Mouse (Mus musculus): ENCODE measurements around the gene Pdk1.

The Pdk1 gene

GRCm38 (mm10) chr2:71872801-71873443 is at the start of gene Pdk1:
Gene Pdk1, plus strand, starts transcription at chr2:71873224.
- peak; percentile 98 for DNase-seq (ENCODE audit: extremely low spot score)

DNA sequence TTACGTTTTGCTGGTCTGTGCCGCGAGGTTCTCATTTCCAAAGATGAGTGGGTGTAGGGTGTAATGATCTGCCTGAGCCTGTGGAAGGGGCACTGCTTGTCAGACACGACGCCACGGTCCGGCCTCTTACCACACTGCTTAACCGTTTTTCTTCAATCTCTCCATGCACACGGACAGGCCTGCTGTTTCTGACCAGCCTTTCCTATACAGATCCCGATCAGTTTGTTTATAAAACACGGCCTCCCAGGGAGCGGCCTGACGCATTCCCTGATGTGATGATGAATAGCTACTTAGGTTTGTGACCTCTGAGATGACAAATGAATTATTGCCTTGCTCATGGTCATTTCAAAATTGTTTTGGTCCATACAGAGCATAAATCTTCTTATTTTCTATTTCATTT is 48.9 kb upstream of the Pdk1 start:
- no peak for DNase-seq (ENCODE audit: extremely low spot score)

- no peak for DNase-seq (ENCODE audit: extremely low spot score)
These were observed 45.3 kb upstream of the Pdk1 start for GRCm38 (mm10) chr2:71827711-71828110.

- DNase-seq (ENCODE audit: extremely low spot score): no peak
These were observed 44.1 kb upstream of the Pdk1 start for GRCm38 (mm10) chr2:71828928-71829327.

GRCm38 (mm10) chr2:71833626-71834025 is 39.4 kb upstream of the Pdk1 start:
- DNase-seq (ENCODE audit: extremely low spot score): no peak

- DNase-seq (ENCODE audit: extremely low spot score): no peak
These were observed 38.7 kb upstream of the Pdk1 start for GRCm38 (mm10) chr2:71834371-71834770.

GRCm38 (mm10) chr2:71835556-71835955 is 37.5 kb upstream of the Pdk1 start:
- no peak for DNase-seq (ENCODE audit: extremely low spot score)

DNA sequence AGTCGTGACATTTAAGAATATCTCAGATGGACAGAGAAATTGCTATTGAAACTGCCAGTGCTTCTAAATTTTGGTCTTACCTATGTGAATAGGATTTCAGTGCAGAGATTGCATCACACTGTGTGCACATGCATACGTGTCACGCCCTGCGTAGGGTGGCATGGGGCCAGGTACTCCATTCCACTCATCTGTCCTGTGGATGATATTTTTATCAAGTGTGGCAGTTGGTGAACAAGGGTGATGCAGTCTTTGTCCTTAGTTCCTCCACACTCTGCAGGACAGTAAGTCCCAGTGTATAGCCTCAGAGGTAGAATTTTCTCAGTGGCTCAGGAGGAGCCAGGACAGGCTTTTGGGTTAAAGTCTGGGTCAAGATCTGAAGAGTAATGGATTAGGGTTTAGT is 36.8 kb upstream of the Pdk1 start:
- DNase-seq (ENCODE audit: extremely low spot score): no peak

- DNase-seq (ENCODE audit: extremely low spot score): no peak
These were observed 35.8 kb upstream of the Pdk1 start for GRCm38 (mm10) chr2:71837261-71837660.

DNA sequence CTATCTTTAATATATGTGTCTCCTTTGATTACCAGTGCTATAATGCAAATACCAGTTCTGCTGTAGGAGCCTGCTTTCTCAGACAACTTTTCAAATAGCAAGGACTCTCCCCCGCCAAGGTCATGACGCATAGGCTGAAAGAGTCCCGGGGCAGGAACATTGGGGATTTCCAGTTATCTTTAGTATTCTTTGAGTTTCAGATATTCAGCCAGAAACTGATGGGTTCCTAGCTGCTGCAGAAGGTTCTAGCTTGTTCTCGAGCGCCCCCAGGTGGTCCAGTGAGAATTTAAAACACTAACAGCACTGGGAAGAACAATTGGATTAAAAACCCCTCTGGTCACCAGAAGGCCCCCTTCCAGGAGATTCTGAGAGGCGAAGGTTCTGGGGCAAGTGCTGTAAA is 35.2 kb upstream of the Pdk1 start:
- peak; percentile 66 for DNase-seq (ENCODE audit: extremely low spot score)

GRCm38 (mm10) chr2:71843316-71843715 is 29.7 kb upstream of the Pdk1 start:
- no peak for DNase-seq (ENCODE audit: extremely low spot score)

GRCm38 (mm10) chr2:71844906-71845305 is 28.1 kb upstream of the Pdk1 start:
- DNase-seq (ENCODE audit: extremely low spot score): no peak

- peak; percentile 38 for DNase-seq (ENCODE audit: extremely low spot score)
These were observed 20.9 kb upstream of the Pdk1 start for GRCm38 (mm10) chr2:71852161-71852560.

- no peak for DNase-seq (ENCODE audit: extremely low spot score)
These were observed 17.9 kb upstream of the Pdk1 start for GRCm38 (mm10) chr2:71855076-71855475.

DNA sequence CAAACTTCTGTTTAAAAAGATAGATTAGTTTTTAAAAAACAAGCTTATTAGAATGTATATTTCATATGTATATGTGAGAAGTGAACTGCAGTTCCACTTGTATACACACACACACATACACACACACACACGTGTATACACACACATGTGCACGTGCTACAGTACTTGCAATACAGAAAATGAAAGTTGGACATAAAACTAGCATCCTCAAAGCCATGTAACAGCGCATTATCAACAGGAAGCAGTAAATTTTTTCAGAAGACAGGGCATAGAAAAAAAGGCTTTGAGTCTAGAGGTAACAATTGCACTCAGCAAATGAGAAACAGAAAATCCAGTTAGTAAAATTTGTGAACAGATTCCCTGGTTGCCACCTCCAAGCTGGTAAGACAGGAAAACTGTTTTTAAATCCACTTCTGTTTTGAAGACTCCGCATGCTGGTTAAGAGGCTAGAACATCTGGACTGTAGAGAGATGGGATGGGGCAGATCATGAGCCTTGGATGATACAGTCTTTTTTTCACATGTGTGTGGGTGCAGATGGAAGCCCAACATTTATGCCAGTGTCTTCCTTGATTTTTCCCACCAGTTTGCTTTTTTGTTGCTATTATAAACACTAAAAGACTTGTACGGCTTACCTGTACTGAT is 9.4 kb upstream of the Pdk1 start:
- no peak for DNase-seq (ENCODE audit: extremely low spot score)

DNA sequence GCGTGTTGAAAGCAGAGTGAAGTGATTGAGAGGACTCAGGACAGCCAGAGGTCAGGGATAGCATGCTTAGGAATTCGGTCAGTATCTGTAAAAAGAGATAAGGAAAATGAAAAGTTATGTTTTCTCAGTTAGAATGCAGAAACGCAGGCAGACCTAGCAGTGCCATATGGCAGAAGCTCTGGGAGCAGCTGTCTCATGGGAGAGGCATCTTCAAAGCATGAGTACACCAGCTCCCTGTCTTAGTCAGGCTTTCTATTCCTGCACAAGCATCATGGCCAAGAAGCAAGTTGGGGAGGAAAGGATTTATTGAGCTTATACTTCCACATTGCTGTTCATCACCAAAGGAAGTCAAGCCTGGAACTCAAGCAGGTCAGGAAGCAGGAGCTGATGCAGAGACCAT is 8.0 kb upstream of the Pdk1 start:
- no peak for DNase-seq (ENCODE audit: extremely low spot score)

DNA sequence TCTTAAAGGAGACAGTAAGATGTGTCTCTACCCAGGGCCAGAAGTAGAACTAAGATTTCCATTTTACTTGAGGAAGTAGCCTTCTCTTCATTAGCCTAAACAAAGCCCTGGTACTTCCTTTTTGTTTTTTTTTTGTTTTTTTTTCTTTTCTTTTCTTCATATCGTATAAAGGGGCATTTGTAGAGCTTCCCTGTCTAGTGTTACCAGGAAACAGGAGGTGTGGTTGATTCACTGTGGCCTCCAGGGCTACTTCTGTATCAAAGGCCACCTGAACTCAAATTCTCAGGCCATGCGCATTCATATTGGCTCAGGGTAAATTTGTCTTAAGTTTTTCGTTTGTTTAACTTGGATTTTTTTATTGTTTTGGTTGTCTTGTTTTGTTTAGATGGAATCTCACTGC is 7.1 kb upstream of the Pdk1 start:
- no peak for DNase-seq (ENCODE audit: extremely low spot score)

DNA sequence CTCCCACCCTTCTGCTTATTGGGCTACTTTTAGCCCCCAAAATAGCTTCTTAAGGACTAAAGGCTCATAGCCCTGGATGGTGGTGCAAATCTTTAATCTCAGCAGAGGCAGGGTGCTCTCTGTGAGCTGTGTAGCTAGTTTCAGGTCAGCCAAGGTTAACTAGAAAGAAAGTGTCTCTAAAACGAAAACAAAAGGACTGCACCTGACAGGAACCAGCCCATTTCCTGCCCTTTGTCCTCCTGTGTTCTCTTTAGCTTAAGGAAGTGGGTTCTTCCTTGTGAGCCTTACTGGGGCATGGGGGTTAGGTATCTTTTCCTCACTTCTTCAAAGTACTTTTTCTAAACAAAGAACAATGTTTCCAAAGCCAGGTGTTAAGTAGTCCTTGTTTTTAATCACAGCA is 6.5 kb upstream of the Pdk1 start:
- DNase-seq (ENCODE audit: extremely low spot score): no peak

GRCm38 (mm10) chr2:71867019-71867418 is 6.0 kb upstream of the Pdk1 start:
- no peak for DNase-seq (ENCODE audit: extremely low spot score)

DNA sequence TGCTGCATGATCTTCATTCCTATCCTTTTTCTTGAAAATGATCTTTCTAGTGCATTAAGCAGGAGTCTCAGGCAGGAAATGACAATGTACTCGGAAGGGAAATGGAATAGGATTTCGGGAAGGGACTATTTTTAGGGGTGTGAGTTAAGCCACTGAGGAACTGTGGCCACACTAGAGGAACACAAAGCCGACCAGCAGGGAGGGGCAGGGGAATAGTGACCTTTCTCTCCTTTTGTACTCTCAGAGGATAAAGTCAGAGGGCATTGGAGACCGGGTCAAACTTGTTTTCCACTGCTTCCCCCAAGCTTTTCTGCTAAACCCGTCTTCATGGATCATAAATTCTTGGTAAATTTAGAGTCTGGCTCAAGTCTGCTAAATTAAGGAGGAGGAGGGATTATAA is 5.5 kb upstream of the Pdk1 start:
- no peak for DNase-seq (ENCODE audit: extremely low spot score)

GRCm38 (mm10) chr2:71868256-71868655 is 4.8 kb upstream of the Pdk1 start:
- no peak for DNase-seq (ENCODE audit: extremely low spot score)

DNA sequence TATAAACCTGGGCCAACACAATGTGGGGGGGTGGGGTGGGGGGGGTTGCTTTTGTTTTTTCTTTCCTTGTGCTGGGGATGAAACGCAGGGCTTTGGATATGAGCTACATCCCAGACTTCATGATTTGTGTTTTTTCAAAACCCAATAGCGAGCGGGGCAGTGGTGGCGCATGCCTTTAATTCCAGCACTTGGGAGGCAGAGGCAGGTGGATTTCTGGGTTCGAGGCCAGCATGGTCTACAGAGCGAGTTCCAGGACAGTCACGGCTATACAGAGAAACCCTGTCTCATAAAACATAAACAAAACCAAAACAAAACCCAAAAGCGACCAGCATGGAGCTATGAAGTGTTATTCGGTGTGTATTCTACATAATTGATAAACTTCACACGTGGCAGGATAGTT is 883 bp upstream of the Pdk1 start:
- no peak for DNase-seq (ENCODE audit: extremely low spot score)

DNA sequence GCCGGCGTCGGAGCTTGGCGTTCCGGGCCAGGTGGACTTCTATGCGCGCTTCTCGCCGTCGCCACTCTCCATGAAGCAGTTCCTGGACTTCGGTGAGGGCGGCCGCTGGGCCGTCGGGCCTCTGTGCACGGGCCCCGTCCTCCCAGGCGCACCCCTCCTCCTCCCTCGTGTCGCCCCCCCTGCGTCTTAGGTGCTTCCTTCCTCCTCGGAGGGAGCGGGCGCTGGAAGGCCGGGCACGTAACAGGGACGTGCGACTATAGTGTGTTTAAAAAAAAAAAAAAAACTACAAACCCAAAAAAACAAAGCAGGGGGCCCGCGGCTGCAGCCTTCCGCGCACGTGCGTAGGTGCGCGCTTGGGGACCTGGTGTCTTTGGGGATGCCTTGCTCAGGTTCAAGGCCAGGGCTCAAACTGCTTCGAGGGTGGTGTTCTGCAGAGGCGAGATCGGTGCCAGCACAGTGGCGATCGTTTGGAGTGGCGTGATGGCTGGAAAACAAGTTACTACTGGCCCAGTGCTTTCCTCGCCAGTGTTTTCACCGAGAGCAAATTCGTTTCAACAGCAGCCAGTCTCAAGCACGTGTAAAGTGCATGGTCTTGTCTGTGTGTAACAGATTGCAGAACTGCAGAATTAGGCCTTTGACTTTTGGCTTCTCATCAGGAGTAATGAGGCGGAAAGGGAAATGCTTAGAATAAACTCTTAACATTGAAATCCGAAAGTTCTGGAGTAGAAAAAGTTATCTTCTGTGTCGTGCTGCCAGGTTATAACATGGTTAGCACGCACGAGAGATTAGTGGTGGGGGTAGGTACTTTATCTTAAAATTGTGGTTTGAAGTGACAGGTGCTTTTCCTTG is 674 bp downstream of the Pdk1 start:
- DNase-seq (ENCODE audit: extremely low spot score): peak; percentile 55
